ENCODE assay signal across 23 mouse cellular contexts in genomic region chr16:42702676-42703075, GRCm38 (mm10).
DNase-seq lines count a peak whose midpoint lies in the region; ATAC-seq and TF ChIP-seq lines count a peak whose summit lies in the region.
"Had no signal": no experiment of that assay in that cellular context is flagged by ENCODE, and none has a peak within 500 bp of the region (broad histone marks: within the 10 kb centered on the region; RNA-seq: fewer than 3 reads in every experiment).

No protein-coding gene starts in this region.

- TF ChIP-seq CTCF in brain, embryonic 14.5 days (IDR thresholded peaks at IDR 0.05; ENCODE audit: borderline replicate concordance, extremely low read depth, insufficient read depth, insufficient read length), result no peak
- TF ChIP-seq CTCF in lung, adult 2 months (IDR thresholded peaks at IDR 0.05; ENCODE audit: insufficient read depth, low read length), result no peak

- TF ChIP-seq POLR2A in brain, embryonic 14.5 days (IDR thresholded peaks at IDR 0.05; ENCODE audit: borderline replicate concordance, extremely low read depth, insufficient read depth, insufficient read length, poor library complexity, severe bottlenecking), result no peak
- no peak for TF ChIP-seq POLR2A in lung, adult 2 months (IDR thresholded peaks at IDR 0.05; ENCODE audit: borderline replicate concordance, extremely low read depth, low read depth, low read length)

- ATAC-seq in hindbrain, embryonic 16.5 days, result no peak
- ATAC-seq in midbrain, embryonic 11.5 days (ENCODE audit: low FRiP score), result peak; percentile 69; the same call in 1 of the 2 replicates
- no peak for ATAC-seq in midbrain, embryonic 15.5 days (replicated peaks)
- ATAC-seq in embryonic facial prominence, embryonic 14.5 days (ENCODE audit: low read depth), result 0 out of 2 replicates have a peak, but pooled peaks have one; percentile 44

- no peak overlapping the region for H3K27ac ChIP-seq in hindbrain, embryonic 10.5 days
- H3K27ac ChIP-seq in hindbrain, embryonic 16.5 days (ENCODE audit: low read depth, low read length), result no peak overlapping the region; the same call in 1 of the 2 replicates
- no peak overlapping the region for H3K27ac ChIP-seq in midbrain, embryonic 11.5 days (ENCODE audit: low read depth, low read length)
- H3K27ac ChIP-seq in midbrain, embryonic 15.5 days, result no peak overlapping the region
- no peak overlapping the region for H3K27ac ChIP-seq in embryonic facial prominence, embryonic 14.5 days (replicated peaks; ENCODE audit: low read depth, low read length)
- H3K27ac ChIP-seq: embryonic facial prominence, embryonic 12.5 days; forebrain, embryonic 12.5 days; liver, embryonic 14.5 days; lung, embryonic 15.5 days had no signal

- H3K27me3 ChIP-seq in hindbrain, embryonic 10.5 days (ENCODE audit: insufficient read depth, poor library complexity, severe bottlenecking), result no peaks in the 10 kb centered on the region
- H3K27me3 ChIP-seq in hindbrain, embryonic 16.5 days (replicated peaks; ENCODE audit: control insufficient read depth, insufficient read depth, low read length), result no peaks in the 10 kb centered on the region
- no peaks in the 10 kb centered on the region for H3K27me3 ChIP-seq in midbrain, embryonic 11.5 days (ENCODE audit: control insufficient read depth, insufficient read depth, low read length)
- no peaks in the 10 kb centered on the region for H3K27me3 ChIP-seq in midbrain, embryonic 15.5 days (replicated peaks)
- no peaks in the 10 kb centered on the region for H3K27me3 ChIP-seq in embryonic facial prominence, embryonic 14.5 days (replicated peaks; ENCODE audit: control insufficient read depth, insufficient read depth, low read length)
- H3K27me3 ChIP-seq: embryonic facial prominence, embryonic 12.5 days; forebrain, embryonic 12.5 days; lung, embryonic 15.5 days had no signal

- H3K9ac ChIP-seq in hindbrain, embryonic 16.5 days (ENCODE audit: low read depth, low read length), result no peak overlapping the region
- no peak overlapping the region for H3K9ac ChIP-seq in midbrain, embryonic 11.5 days (ENCODE audit: low read length)
- H3K9ac ChIP-seq in midbrain, embryonic 15.5 days, result no peak overlapping the region
- H3K9ac ChIP-seq in embryonic facial prominence, embryonic 14.5 days (ENCODE audit: low read depth, low read length), result no peak overlapping the region
- H3K9ac ChIP-seq: embryonic facial prominence, embryonic 12.5 days; forebrain, embryonic 12.5 days; liver, embryonic 14.5 days; lung, embryonic 15.5 days had no signal

- 24% methylated on average over 4 of the region's 4 CpGs for WGBS in hindbrain, embryonic 10.5 days
- WGBS in hindbrain, embryonic 16.5 days, result 17% methylated on average over 4 of the region's 4 CpGs
- 19% methylated on average over 4 of the region's 4 CpGs for WGBS in midbrain, embryonic 11.5 days
- 14% methylated on average over 4 of the region's 4 CpGs for WGBS in midbrain, embryonic 15.5 days
- 15% methylated on average over 4 of the region's 4 CpGs for WGBS in embryonic facial prominence, embryonic 14.5 days
- 64% methylated on average over 4 of the region's 4 CpGs for WGBS in lung, adult 2 months

- DNase-seq in hindbrain, embryonic 10.5 days (ENCODE audit: low spot score), result peak; percentile 18
- DNase-seq in midbrain, embryonic 11.5 days (ENCODE audit: low spot score, missing footprints), result no peak
- DNase-seq in brain, embryonic 14.5 days (ENCODE audit: low read depth), result peak; percentile 44
- peak; percentile 14 for DNase-seq in embryonic facial prominence, embryonic 14.5 days (ENCODE audit: low spot score)
- no peak for DNase-seq in lung, adult 2 months
- no peak for DNase-seq in layer of hippocampus, postnatal 10 days (ENCODE audit: low spot score in 2 of 2)
- DNase-seq: adrenal gland, postnatal 10 days; cerebellum, adult 2 months; cerebellum, postnatal 25 days; gastrocnemius, postnatal 25 days; kidney, adult 18-20 months; kidney, postnatal 4 days; lung, postnatal 36 days; right cerebral cortex, adult 18-20 months; right cerebral cortex, postnatal 4 days; thymus, postnatal 25 days had no signal

- H3K9me3 ChIP-seq in hindbrain, embryonic 10.5 days, result no peaks in the 10 kb centered on the region
- no peaks in the 10 kb centered on the region for H3K9me3 ChIP-seq in hindbrain, embryonic 16.5 days (ENCODE audit: control insufficient read depth, low read length)
- no peaks in the 10 kb centered on the region for H3K9me3 ChIP-seq in midbrain, embryonic 11.5 days (ENCODE audit: control insufficient read depth, low read length)
- H3K9me3 ChIP-seq in midbrain, embryonic 15.5 days, result no peaks in the 10 kb centered on the region
- no peaks in the 10 kb centered on the region for H3K9me3 ChIP-seq in embryonic facial prominence, embryonic 14.5 days (ENCODE audit: control insufficient read depth, low read length)
- H3K9me3 ChIP-seq: embryonic facial prominence, embryonic 12.5 days; forebrain, embryonic 12.5 days; lung, embryonic 15.5 days had no signal

- peaks cover 13% of the 10 kb centered on the region for H3K4me1 ChIP-seq in hindbrain, embryonic 10.5 days (replicated peaks)
- H3K4me1 ChIP-seq in hindbrain, embryonic 16.5 days (ENCODE audit: control insufficient read depth, insufficient read depth, low read depth, low read length), result no peaks in the 10 kb centered on the region
- 0 out of 2 replicates have a peak, but pooled peaks cover 5% of the 10 kb centered on the region for H3K4me1 ChIP-seq in midbrain, embryonic 11.5 days (ENCODE audit: control insufficient read depth, insufficient read depth, low read length)
- peaks cover 7% of the 10 kb centered on the region; the same call in 1 of the 2 replicates for H3K4me1 ChIP-seq in midbrain, embryonic 15.5 days
- H3K4me1 ChIP-seq in embryonic facial prominence, embryonic 14.5 days (ENCODE audit: control insufficient read depth, insufficient read depth, low read length), result no peaks in the 10 kb centered on the region
- H3K4me1 ChIP-seq in lung, adult 2 months (ENCODE audit: control insufficient read depth, insufficient read depth, low read length), result no peaks in the 10 kb centered on the region
- H3K4me1 ChIP-seq: embryonic facial prominence, embryonic 12.5 days; lung, embryonic 15.5 days had no signal

- no peak overlapping the region for H3K4me2 ChIP-seq in hindbrain, embryonic 16.5 days (ENCODE audit: low read length)
- no peak overlapping the region for H3K4me2 ChIP-seq in midbrain, embryonic 11.5 days
- no peak overlapping the region for H3K4me2 ChIP-seq in midbrain, embryonic 15.5 days
- no peak overlapping the region for H3K4me2 ChIP-seq in embryonic facial prominence, embryonic 14.5 days (ENCODE audit: low read depth, low read length)
- H3K4me2 ChIP-seq: embryonic facial prominence, embryonic 12.5 days; forebrain, embryonic 12.5 days; lung, embryonic 15.5 days had no signal

- no peak overlapping the region for H3K4me3 ChIP-seq in hindbrain, embryonic 10.5 days
- H3K4me3 ChIP-seq in hindbrain, embryonic 16.5 days (ENCODE audit: low read length), result no peak overlapping the region
- H3K4me3 ChIP-seq in midbrain, embryonic 11.5 days (ENCODE audit: low read depth, low read length), result no peak overlapping the region
- H3K4me3 ChIP-seq in midbrain, embryonic 15.5 days, result no peak overlapping the region
- no peak overlapping the region for H3K4me3 ChIP-seq in embryonic facial prominence, embryonic 14.5 days (ENCODE audit: low read depth, low read length)
- no peak overlapping the region for H3K4me3 ChIP-seq in lung, adult 2 months (replicated peaks; ENCODE audit: extremely low read depth, low read depth, low read length)
- H3K4me3 ChIP-seq: embryonic facial prominence, embryonic 12.5 days; erythroblast, embryonic 14.5 days; forebrain, embryonic 12.5 days; lung, embryonic 15.5 days had no signal

- no peaks in the 10 kb centered on the region for H3K36me3 ChIP-seq in hindbrain, embryonic 10.5 days
- no peaks in the 10 kb centered on the region for H3K36me3 ChIP-seq in hindbrain, embryonic 16.5 days (ENCODE audit: control insufficient read depth, insufficient read depth, low read length)
- no peaks in the 10 kb centered on the region for H3K36me3 ChIP-seq in midbrain, embryonic 11.5 days (ENCODE audit: control insufficient read depth, insufficient read depth, low read length)
- no peaks in the 10 kb centered on the region for H3K36me3 ChIP-seq in midbrain, embryonic 15.5 days (replicated peaks)
- H3K36me3 ChIP-seq in embryonic facial prominence, embryonic 14.5 days (ENCODE audit: control insufficient read depth, insufficient read depth, low read length), result no peaks in the 10 kb centered on the region
- H3K36me3 ChIP-seq: embryonic facial prominence, embryonic 12.5 days; forebrain, embryonic 12.5 days; lung, embryonic 15.5 days had no signal

Comparison
In these comparisons a context has a peak if more than half of its experiments do, and no peak if none do; other contexts are left out.
1. ATAC-seq: peak in midbrain, embryonic 11.5 days (single experiment) and embryonic facial prominence, embryonic 14.5 days (single experiment); none in hindbrain, embryonic 16.5 days (single experiment) and midbrain, embryonic 15.5 days (single experiment).
2. DNase-seq: peak in hindbrain, embryonic 10.5 days (single experiment), brain, embryonic 14.5 days (single experiment) and embryonic facial prominence, embryonic 14.5 days (single experiment); none in midbrain, embryonic 11.5 days (single experiment), lung, adult 2 months (single experiment) and layer of hippocampus, postnatal 10 days (0 of 2).